Mouse (Mus musculus) cerebellum, adult 9-11 months (tissue): ENCODE measurements around the gene Kif5a.

Experiments
- DNase-seq: peaks from one replicate; pipeline ENCODE4 v3.0.0; 2022

The Kif5a gene

GRCm38 (mm10) chr10:127264336-127264735, 1.2 kb upstream of the Kif5a start:
- DNase-seq: peak; percentile 57

DNA sequence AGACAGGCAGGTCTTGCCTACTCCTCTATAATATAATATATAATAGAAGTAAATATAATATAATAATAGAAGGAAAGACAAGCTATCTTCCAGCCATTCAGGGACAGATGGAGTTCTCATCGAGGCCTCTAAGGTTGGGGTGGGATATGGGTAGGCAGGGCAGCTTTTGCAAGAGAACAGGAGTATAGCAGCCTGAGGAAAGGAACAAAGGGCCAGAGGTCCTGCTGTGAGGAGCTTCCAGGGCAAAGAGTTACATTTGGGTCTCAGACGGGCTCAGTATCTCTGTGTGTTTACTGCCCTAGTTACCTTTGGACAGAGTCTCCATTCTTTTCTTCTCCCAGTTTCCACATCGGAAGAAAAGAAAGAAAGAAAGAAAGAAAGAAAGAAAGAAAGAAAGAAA, 483 bp upstream of the Kif5a start:
- peak; percentile 30 for DNase-seq

GRCm38 (mm10) chr10:127261706-127262547, 1.2 kb downstream of the Kif5a start:
- DNase-seq: peak; percentile 49

- DNase-seq: peak; percentile 30
Observed at GRCm38 (mm10) chr10:127258489-127258888, 4.7 kb downstream of the Kif5a start.

- peak; percentile 47 for DNase-seq
Observed at GRCm38 (mm10) chr10:127257790-127258189, 5.4 kb downstream of the Kif5a start.

GRCm38 (mm10) chr10:127255625-127256345, 7.4 kb downstream of the Kif5a start:
- peak; percentile 32 for DNase-seq

GRCm38 (mm10) chr10:127250810-127251209, 12.3 kb downstream of the Kif5a start:
- no peak for DNase-seq

GRCm38 (mm10) chr10:127238241-127238824, 24.8 kb downstream of the Kif5a start:
- DNase-seq: no peak

DNA sequence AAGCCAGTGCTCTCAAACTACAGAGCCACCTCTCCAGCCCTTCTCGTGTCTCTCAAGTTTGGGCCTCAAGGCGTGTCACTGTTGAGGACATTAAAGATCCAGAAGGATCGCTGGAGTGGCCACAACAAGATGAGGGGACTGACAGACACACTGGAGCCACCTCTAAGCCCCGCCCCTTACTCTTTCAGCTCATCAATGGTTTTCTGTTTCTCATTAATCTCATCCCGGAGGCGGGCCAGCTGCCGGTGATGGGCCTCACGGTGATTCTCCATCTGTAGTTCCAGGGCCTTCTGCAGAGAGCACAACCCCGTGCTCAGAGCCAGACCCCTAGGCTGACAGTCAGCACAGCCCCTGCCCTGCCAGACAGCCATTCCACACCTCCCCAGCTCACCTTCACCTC, 26.6 kb downstream of the Kif5a start:
- no peak for DNase-seq

DNA sequence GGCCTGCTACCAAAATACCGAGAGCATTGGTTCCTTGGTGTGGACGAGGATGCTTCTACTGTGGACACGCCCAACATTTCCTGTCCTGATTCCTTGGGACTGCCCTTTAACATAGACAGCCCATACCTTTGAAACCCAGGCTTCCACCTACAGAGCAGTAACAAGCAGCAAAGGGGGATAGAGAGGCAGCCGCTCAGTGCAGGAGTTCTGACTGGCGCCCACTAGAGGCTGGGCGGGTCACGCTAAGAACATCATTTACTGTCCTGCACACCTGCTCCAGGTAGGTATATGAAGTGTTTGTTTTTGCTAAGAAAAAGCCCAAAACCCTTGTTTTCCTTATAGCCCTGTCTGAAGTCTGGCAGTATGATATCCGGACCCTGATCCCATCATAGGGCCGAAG, 30.0 kb downstream of the Kif5a start:
- no peak for DNase-seq

- DNase-seq: peak; percentile 67
Observed at GRCm38 (mm10) chr10:127231741-127232140, 31.4 kb downstream of the Kif5a start.

- no peak for DNase-seq
Observed at GRCm38 (mm10) chr10:127230693-127231092, 32.5 kb downstream of the Kif5a start.

GRCm38 (mm10) chr10:127228897-127229296, 34.3 kb downstream of the Kif5a start:
- DNase-seq: peak; percentile 70

GRCm38 (mm10) chr10:127227163-127227562, 36.0 kb downstream of the Kif5a start:
- DNase-seq: no peak

DNA sequence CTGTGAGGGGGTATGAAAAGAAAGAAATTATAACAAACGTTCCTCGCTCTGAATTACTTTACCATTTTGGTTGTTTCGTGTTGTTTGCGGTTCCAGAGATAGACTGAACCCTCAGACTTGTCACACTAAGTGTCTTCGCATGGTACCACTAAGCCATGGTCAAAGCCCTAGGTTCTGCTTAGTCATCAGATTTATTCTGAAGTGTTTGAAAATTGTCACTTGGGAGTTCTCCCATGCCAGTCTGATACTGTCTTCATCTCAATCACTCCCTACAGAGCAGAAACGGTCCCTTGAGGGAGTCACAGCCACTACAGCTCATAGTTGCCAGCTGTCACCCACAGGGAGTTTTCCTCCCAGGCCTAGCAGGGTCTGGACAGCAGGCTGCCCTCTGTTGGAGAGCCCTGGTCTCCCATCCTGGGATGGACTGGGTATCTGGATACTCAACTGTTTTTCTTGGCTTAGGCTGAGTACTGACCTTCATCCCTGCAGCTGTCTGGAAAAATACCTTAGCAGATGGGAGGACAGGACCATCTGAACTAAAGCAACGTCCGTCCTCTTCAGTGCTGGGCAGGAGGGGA, 36.7 kb downstream of the Kif5a start:
- DNase-seq: peak; percentile 42

GRCm38 (mm10) chr10:127225732-127226131, 37.4 kb downstream of the Kif5a start:
- no peak for DNase-seq

GRCm38 (mm10) chr10:127225213-127225612, 37.9 kb downstream of the Kif5a start:
- DNase-seq: no peak

GRCm38 (mm10) chr10:127218339-127218738, 44.8 kb downstream of the Kif5a start:
- DNase-seq: no peak

DNA sequence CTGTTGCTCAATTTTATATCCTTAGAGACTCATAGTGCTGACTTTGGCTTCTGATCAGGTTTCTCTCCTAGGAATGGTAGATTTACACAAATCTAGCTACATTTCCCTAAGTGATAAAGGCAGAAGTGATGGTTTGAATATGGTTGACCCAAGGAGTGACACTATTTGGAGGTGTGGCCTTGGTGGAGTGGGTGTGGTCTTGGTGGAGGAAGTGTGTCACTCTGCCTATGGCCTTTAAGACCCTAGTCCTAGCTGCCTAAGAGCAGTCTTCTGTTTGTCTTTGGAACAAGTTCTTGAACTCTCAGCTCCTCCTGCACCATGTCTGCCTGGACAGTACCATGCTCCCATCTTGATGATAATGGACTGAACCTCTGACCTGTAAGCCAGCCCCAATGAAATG, 46.0 kb downstream of the Kif5a start:
- DNase-seq: no peak

DNA sequence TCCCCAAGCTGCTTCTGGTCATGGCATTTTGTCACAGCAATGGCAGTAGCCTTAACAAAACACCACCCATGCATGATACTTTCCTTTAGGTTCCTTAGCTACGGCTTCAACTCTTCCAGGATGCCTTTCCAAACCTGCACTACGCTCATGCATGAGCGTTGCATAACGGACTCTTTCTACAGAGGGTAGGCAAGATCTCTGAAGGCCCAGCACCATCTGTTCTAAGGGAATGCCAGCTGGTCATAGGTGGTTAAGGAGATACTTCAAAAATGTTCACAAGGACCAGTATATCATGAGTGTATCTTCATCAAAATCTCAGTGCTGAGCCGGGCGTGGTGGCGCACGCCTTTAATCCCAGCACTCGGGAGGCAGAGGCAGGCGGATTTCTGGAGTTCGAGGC, 46.7 kb downstream of the Kif5a start:
- peak; percentile 59 for DNase-seq

DNA sequence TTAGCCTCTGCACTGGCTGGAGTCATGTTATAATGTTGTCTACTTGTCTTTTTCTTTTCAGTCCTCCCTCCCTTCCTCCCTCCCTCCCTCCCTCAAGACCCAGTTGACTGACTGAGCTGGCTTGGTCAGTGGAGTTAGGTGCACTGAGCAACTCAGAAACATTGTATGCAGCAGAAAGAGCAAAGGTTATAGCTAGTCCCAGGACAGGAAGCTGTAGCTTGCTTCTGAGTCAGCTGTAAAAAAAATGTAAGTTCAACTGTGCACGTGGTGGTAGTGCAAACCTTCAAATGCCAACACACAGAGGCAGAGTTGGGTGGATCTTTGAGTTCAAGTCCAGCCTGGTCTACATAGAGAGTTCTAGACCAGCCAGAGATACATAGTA, 48.7 kb downstream of the Kif5a start:
- DNase-seq: no peak

DNA sequence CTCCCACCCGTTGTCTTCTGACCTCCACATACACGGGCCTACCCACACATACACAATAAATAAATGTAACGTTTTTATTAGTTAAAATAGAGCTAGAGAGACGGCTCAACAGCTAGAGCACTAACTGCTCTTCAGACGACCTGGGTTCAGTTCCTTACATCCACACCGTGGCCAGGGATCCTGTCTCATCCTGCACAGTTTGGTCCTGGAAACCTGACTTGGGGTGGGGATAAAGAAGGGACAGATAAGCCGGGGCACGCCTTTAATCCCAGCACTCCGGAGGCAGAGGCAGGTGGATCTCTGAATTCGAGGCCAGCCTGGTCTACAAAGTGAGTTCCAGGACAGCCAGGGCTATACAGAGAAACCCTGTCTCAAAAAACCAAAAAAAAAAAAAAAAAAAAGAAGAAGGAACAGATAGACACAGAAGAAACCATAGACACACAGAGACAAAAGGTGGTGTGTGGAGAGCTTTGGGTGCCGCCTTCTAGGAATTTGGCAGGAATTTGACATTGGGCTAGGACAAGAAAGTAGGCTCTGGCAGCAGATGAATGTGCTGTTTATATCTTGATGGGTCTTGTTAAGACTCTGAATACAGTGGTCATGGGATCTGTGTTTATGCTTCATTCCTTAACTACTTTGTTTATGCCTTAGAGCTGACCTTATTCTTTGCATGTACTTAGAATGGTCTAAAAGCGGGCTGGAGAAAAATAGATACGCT, 49.3 kb downstream of the Kif5a start:
- no peak for DNase-seq

DNA sequence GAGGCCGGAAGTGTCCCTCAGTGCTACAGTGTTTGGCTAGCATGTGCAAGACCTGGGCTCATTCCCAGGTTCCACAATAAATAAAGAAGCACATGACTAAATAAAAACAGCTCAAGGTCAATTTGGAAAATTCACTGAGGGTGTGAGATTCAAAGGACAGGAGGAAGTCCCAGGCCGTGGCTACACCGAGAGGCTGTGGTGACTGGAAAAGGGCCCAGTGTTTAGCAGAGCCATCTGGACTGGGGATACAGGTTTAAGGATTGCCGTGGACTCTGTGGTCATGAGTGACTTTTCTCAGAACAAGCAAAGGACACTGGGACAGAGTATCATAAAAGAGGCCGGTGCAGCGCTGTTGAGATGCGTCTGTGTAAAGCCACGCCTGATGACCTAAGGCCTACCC, 49.9 kb downstream of the Kif5a start:
- DNase-seq: peak; percentile 58
